Mouse (Mus musculus) thymus, postnatal 10 days (tissue): ENCODE measurements around the gene Dcakd.

Experiments used
- DNase-seq, 2 experiments: peaks; one replicate each; pipeline ENCODE4 v3.0.0; 2021; ENCODE audit warnings: low spot score in 2 of 2

Gene Dcakd

DNA sequence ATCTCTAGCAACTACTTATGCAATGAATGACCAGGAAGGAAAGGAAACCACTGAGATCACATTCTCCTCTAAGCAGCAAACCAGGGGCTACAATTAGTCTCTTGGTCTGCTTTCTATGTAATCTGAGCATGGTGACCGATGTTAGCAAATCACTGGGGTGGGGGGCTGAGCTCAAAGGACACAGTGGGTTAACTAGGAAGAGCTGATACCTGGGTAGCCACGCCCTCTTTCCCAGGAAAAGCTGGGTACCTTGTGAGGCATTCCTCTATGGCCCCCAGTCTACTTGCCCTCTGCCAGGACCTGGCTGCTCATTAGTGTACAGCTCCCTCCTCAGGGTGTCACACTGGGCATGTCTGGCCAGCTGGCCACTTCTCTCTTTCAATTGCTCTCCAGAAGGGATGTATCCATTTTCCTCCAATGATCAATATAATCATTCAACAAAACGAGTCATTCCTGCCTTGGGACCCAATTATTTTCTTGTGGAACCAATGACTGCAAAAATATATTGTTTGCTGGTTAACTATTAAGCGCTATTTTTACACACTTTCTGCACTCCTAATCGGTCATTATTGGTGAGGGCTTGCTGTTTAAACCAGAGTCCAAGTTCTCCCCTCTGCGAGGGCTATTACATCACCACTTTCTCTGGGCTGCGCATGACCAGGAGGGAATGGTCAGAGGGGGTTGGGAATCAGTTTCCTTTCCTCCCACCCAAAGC is 21.7 kb downstream of the Dcakd start:
- no peak for DNase-seq

DNA sequence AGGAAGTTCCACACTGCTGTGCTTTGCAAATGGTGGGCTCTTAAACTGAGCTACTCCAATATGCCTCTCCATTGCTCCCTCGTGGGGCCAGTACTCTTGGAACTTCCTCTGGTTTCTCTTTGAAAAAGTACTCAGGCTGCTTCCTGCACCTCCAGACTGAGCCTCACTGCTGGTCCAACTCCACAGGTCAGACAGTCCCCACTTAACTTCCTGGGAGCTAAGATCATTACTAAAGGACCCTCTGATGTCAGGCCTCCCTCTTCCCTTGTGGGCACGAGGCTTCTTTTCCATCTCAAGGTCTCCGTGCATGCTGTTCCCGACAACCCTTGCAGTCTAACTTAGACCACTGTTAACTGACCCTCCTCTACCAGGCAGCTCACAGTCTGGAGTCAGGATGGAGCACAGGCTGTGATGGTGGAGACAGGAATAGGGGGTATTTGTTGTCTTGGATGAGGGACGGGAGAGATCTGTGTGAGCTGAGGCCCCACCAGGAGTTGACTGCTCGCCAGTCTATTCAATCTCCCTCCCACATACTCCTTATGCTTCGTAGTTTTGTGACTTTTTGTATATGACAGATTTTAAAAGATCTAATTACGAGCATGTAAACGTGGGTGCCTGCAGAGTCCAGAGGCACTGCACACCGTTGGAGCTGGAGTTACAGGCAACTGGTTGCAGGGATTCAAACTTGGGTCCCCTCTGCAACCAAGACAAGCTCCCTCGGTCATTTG is 22.7 kb downstream of the Dcakd start:
- no peak for DNase-seq

DNA sequence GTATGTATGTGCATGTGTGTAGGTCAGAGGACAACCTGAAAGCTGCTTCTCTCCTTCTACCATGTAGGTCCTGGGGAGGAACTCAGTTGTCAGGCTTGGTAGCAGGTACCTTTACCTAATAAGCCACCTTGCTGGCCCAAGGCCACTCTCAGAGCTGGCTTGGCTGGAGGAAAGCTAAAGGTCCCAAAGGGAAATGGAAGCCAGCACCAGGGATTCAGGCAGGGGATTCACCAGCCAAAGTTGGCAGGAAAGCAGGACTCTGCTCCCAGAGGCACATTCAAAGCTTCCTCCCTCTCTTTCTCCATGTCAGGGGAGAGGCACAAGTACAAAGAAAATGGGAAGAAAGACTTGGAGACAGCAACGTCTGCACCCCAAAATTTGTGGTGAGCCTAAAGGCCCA is 23.3 kb downstream of the Dcakd start:
- DNase-seq = no peak

DNA sequence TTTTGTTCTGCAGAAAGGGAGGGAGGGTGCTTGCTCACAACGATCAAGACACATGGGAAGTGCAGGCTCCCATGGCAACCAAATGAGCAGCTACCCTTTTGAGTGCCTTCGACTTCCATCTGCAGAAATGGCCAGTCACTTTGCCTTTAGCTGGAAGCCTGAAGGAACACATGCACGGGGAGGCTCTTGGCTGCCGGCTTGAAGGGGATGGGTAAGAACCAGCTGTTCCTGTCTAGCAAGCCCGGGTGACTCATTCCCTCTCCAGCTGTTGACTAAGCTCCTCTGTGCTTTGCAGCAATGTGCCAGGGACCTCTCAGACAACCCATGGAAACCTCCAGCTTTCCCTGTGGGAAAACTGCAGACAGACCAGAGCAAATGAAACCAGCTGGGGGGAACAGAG is 24.9 kb downstream of the Dcakd start:
- no peak for DNase-seq

DNA sequence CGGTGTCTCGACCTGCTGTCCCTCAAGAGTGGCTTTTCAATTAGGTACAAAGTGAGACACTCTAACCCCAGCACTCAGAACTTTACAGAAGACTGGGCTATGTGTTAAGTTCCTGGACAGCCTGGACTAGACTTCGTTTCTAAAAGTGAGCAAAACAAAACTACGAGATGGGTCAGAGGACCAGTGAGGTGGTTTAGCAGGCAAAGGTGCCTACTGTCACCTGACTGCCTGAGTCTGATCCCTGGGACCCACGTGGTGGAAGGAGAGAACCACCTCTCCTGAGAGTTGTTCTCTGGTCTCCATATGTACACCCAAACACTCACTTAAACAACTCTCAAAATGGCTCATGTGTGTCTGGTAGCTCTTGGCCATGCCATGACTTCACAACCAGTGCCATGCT is 27.1 kb downstream of the Dcakd start:
- no peak for DNase-seq

DNA sequence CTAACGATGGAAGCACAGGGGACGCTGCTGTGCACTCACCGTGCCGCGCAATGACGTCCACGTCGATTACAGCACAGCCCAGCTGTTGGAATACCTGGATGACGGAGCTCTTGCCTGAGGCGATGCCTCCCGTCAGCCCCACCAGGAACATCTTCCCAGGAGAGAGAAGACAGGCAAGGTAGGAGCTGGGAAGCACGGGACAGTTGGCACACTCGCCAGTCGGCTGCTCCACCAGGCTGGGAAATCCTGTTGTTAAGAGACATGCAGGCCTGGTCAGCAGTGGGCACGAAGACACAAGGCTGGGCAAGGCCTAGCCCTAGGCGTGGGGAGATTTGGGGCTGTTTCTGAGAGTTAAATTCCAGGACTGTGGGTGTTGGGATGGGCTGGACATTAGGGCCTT is 28.0 kb downstream of the Dcakd start:
- DNase-seq = no peak

DNA sequence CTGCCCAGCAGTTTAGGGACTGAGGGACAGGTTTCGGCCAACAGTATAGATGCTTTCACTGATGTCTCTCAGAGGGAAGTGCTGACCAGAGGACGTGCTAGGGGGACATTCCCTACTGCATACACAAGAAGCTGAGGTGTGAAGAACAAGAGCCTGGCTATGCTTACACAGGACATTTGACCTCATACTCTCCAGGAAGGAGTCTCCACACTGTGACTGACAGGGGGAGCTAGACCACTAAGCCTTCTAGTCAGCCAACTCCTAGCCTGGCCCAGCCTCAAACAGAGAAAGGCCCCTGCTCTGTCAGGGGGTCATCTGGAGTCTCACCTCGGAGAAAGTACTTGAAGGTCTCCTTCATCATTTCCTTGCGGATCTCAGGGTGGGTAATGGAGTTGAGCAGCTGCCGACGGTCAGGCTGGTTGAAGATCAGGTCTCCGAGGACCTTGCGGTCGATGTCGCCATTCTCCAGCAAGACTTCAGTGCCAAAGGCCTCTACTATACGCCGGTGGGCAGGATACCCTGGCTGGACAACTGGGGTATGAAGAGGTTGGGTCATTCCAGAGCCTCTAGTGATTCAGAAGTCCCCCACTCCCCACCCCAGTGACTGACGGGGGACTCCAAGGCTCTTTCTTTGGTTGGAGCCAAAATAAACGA is 28.7 kb downstream of the Dcakd start:
- no peak for DNase-seq

DNA sequence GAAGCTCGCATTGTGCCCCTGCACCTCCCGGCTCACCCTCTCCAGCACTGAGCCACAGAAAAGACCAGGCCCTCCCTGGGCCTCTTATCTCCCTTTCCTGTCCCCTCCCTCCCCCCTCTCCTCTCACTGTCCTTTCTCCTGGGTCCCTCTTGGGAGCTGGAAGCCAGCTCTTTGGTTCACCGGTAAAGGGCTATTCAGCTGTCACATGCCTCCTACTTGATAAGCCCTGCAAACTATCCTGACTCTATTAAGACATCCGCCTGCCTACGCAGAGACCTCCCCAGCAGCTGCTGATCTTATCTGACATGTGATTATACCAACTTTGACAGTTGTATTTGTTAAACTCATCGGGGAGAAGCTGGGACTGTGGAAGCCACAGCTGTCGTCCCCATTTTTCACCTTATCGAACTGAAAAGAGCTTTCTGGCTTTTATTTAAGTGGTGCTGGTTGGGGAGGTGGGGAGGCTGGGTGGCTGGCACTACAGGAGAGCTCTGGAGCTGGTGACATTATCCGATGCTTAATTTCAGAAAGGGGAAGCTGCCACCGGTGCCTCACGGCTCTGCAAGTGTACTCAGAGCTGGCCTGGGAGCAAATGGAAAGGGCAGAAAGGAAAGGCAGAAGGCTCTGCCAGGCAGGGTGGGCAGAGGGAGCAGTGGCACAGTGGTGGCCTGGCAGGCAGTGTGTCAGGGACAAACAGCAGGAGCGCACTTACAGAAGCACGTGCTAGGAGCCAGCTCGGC is 29.4 kb downstream of the Dcakd start:
- peak; percentile 53 to 62 for DNase-seq

DNA sequence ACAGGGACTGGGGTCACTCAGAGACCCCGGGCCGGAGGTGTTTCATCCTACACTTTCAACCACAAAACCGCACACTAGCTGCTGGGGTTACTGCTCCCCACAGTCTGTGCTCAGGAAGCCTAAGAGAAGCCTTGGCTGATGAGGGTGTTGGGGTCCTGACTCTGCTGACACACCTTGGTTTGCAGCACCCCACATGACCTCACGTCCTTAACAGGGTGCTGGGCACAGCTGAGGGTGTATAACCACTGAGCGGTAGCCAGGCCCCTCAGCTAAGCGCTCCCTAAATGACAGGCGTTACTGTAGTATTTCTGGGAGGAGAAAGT is 29.9 kb downstream of the Dcakd start:
- peak; percentile 27 for DNase-seq

DNA sequence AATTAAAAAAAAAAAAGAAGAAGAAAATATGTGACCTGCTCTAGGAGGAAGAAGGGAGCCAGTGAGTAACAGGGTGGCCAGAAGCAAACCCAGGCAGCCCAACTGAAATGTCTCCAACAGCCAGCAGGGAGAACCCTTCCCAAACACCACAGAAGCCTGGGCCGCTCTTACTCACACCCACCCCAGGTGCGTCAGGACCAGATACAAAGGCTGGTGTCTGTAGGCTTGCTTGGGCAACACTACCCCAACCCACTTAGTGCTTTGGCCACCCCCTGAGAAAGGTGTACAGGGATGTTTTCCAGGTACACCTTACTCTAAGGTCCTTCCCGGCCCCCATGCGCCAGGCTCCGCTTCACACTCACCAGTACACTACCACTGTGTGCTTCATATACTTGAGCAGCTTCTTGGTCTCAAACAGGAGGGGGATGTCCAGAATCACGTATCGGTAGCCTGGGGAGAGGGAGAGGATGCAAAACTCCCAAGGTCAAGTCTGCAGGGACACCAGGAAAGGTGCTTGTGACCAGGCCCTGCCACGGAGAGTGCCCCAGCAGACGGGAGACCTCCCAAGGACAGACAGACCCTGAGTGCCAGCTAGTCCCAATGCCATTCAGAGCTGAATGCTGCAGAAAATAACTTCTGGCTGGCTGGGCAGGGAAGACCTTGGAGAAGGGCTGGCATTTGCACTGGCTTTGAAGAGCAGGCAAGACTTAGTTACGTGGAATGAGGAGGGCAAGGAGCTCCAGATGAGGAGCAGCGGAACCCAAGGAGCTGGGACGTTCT is 31.0 kb downstream of the Dcakd start:
- DNase-seq = no peak

DNA sequence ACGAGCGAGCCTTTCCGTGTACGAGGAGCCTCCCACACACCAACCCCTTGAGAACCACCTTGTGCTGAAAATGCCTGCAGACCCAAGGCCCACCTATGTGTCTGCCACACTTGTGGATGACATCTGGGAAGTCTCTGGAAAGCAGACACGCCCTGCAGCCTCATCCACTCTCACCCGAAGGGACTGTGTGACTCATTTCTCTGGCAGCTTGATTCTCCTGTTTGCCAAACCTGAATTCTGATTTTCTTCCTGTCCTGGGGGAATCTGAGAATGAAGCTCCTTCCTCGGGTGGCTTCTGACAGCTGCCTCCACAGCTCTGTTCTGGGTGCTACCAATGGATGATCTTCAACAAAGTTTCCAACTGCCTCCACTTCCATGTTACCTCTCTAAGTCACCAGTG is 31.7 kb downstream of the Dcakd start:
- no peak for DNase-seq

DNA sequence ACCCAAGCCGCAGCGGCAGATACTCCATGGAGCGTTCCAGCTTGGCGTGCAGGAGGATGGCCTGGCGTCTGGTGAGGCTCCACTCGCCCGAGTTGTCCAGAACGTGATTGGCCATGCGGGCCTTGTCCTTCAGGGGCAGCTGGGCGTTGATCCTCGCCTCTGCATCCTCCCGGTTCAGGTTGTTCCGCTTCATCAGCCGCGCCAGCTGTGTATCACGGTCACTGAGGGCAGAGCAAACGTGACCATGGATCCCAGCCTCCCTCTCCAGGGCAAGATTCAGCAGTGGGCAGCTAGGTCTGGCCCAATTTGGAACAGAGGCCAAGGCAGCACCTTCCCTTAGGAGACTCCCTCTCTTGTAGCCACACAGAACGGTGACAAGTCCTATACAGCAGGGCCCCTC is 33.2 kb downstream of the Dcakd start:
- DNase-seq = no peak

DNA sequence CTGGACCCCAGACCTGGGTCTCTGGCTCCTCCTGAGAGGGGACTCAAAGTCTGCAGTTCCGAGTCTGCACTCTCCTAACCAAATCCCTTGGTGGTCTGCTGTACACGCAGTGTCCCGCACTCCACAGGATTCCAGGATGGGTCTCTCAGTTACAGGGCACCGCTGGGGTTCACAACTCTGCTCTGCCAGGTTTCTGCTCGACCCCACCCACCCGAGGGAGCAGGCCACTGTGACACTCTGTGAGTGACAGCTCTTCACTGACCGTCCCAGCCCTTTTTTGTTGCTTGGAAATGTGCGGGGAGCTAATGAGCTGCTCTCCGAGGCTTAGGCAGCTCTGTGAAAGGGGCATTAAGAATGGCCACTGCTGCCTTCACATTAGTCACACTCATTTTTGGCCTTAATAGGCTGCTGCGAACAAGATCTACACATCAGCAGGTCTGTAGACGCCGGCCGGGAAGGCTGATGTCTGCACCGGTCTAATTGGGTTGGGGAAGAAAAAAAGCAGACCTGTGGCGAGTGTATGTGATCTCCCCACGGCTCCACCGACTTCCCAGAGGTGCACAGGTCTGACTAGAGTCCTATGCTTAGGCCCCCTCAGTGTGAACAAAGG is 34.6 kb downstream of the Dcakd start:
- no peak for DNase-seq

DNA sequence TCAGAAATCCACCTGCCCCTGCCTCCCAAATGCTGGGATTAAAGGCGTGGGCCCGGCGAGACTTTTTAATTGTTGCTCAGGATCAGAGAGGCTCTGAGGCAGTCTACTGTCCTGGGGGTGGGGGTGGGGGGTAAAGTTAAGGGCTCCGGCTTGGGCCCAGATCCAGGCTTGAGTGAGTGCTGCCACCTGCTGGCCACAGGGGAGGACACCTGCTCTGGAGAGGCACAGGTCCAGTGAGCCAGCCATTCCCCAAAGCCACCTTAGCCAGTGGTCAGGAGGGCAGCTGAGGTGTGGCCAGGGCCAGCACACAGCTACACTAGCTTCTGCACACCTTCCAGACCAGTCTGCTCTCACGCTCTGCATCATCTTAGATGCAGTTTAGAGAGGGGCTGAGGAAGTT is 35.2 kb downstream of the Dcakd start:
- peak; percentile 32 to 80 for DNase-seq

DNA sequence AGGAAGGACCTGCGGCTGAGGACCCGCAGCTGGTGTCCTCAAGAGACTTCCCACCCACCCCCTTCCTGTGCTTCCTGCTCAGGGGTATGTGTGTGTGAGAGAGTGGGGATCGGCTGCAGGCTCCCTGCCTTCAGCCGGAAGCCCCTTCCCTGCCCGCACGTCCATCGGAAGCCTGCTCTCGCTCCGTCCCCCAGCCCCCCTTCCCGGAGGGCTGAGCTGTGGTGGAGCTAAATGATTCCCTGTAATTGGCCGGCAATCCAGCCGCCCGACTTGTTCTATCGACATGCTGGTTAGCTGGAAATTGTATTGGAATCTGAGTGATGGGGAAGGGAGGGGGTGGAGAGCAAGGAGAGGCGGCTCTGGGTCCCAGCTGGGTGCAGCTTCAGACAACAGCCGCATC is 36.5 kb downstream of the Dcakd start:
- no peak for DNase-seq

DNA sequence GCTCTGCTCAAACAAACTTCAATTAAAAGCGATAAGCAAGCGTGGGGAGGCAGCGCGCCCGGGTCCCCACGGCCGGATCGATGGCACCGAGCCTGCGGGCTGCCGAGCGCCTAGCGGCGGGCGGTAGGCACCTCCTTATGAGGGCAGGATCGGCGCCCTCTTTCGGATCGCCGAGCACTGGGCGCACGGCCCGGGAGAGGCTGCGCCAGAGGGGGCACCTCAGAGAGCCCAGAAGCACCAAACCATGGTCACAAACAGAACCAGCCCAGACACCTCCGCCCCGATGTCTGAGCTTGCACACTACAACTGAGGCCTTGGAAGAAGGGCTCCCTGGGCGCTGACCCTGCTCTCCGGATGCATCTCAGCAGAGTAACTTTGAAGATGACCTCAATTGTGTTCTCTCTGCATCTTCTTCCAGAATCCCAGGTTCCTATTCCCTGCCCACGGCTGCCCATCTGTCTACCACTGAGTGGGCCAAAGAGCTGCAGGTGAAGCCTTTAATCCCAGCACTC is 37.9 kb downstream of the Dcakd start:
- peak in 1 of 2 experiments; percentile 40 for DNase-seq

DNA sequence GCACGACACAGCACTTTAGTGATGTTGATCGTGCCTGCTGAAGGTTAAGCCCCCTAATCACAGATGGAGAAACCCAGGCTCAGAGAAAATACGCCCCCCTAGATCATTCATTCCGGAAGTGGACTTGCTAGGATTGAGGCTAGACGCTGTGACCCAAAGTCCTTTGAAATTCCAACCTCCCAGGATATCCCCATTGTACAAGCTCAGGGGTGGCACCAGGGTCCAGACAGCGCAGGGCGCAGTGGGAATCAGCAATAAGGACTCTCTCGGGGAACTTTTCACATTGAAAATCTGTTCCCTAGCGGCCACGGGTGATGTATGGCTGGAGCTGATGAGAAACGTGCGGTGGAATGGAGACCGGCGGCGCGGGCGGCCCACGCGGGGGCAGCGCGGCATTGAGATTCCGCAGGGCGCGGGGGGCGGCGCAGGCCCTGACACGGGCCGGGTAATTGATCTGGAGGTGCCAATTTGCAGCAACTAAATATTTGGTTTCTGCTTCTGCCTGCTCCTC is 38.4 kb downstream of the Dcakd start:
- DNase-seq = no peak

DNA sequence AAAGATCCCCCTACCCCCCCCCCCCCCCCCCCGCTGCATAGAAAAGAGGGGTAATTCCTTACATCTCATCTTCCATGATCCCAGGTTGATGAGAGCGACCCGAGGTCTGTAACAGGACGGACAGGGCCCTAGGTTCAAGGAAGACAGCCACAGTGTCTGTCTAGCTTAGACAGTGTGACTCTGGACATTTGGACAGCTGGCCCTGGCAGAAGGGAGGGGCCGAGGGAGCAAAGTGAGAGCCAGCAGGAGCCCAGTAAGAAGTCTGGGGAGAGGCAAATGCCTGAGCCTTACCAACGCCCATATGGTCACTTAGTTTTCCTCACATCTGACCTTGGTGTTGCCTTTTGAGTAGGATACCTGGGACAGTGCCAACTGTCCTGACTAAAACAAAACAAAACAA is 43.0 kb downstream of the Dcakd start:
- no peak for DNase-seq

DNA sequence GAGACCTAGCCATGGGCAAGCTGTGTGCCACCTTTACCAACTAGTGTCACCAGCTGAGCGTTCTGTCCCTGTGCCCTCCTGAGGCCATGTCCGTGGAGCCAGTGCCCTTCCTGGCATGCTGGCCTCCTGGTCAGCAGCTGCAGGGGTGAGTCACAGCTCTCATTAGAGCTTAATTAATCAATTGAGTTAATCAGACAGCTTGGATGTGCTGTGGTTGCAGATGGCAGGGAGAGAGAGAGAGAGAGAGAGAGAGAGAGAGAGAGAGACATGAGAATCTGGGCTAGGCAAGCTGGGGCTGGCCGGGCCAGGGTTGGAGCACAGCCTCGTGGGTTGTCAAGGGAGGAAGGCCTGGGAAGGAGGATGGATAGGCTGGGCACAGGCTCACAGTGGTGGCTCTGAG is 43.5 kb downstream of the Dcakd start:
- no peak for DNase-seq

DNA sequence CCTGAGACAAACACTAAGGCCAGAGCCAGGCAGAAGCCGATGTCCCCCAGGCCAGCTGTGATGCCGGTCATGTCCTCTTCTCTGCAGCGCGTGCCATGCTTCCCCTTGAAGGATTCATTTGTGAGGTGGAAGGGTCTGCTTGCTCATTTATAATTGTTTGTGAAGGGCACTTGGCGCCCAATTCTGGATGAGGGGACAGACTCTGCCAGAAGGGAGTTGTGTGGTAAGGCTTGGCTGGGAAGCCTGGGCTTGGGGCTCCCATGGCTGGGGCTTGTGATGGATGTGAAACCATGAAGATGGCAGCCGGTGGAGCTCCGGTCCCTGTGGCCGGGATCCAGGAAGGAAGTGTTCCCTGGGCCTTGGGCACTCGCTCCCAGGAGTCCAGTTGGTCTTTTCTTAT is 44.0 kb downstream of the Dcakd start:
- no peak for DNase-seq
